Mouse (Mus musculus): ENCODE results near the gene Carmil3. TPM values are rescaled to one million over a fixed set of nuclear protein-coding genes. Genes with fewer than 3 reads are reported as not detected.
A peak's percentile ranks its signal among the peaks of the same experiment; 100 is the strongest.

Carmil3 gene
- total RNA-seq, 2 experiments from 2014 or later: 48.6 to 55.8 TPM

- intact Hi-C loops (cut with DNase I): loop anchor here (1.0 to 2.0 kb wide), 3 partner anchors 32 to 60 kb away; no protein-coding TSS in a partner anchor
- no peak for DNase-seq (ENCODE audit: extremely low spot score in 1 of 2, low spot score in 2 of 2)
- TF ChIP-seq CTCF (IDR thresholded peaks at IDR 0.05): no peak
Observed at GRCm38 (mm10) chr14:55496761-55497448, 6.5 kb downstream of the Carmil3 start.

GRCm38 (mm10) chr14:55497449-55497821 lies 7.0 kb downstream of the Carmil3 start:
- Histone ChIP-seq H3K27ac (peak overlapping the region; percentile 24; the same call in 1 of the 2 replicates), H3K4me3 (no peak overlapping the region)
- DNase-seq (ENCODE audit: extremely low spot score in 1 of 2, low spot score in 2 of 2): peak; percentile 81 to 91
- intact Hi-C loops (cut with DNase I): loop anchor here (1.0 to 2.0 kb wide), 3 partner anchors 31 to 60 kb away; no protein-coding TSS in a partner anchor
- peak; percentile 95 for TF ChIP-seq CTCF (IDR thresholded peaks at IDR 0.05)

More at GRCm38 (mm10) chr14:55496761-55497448, 6.5 kb downstream of the Carmil3 start:
- no peak overlapping the region for H3K27ac ChIP-seq
- H3K4me3 ChIP-seq: no peak overlapping the region

- TF ChIP-seq CTCF (IDR thresholded peaks at IDR 0.05): no peak
- intact Hi-C loops (cut with DNase I): loop anchor here (2.0 kb wide), 1 partner anchor 15 kb away; no protein-coding TSS in a partner anchor
- Histone ChIP-seq H3K27ac (no peak overlapping the region), H3K4me3 (no peak overlapping the region)
- no peak for DNase-seq (ENCODE audit: extremely low spot score in 1 of 2, low spot score in 2 of 2)
Observed at GRCm38 (mm10) chr14:55505612-55506011, 15.2 kb downstream of the Carmil3 start.

- no peak overlapping the region for H3K27ac ChIP-seq
- no peak for DNase-seq (ENCODE audit: extremely low spot score in 1 of 2, low spot score in 2 of 2)
- no peak for TF ChIP-seq CTCF (IDR thresholded peaks at IDR 0.05)
- no peak overlapping the region for H3K4me3 ChIP-seq
- intact Hi-C loops (cut with DNase I): loop anchor here (2.0 kb wide), 1 partner anchor 13 kb away; no protein-coding TSS in a partner anchor
Observed at GRCm38 (mm10) chr14:55507801-55508200, 17.4 kb downstream of the Carmil3 start.

- H3K27ac ChIP-seq: no peak overlapping the region
- no peak for DNase-seq (ENCODE audit: extremely low spot score in 1 of 2, low spot score in 2 of 2)
- no peak overlapping the region for H3K4me3 ChIP-seq
- intact Hi-C loops (cut with DNase I): no loop called here
- TF ChIP-seq CTCF (IDR thresholded peaks at IDR 0.05): no peak
Observed at GRCm38 (mm10) chr14:55509540-55509939, 19.1 kb downstream of the Carmil3 start.

- intact Hi-C loops (cut with DNase I): loop anchor here (1.0 kb wide), 1 partner anchor 9 kb away; no protein-coding TSS in a partner anchor
- H3K27ac ChIP-seq: peak within 1 kb of the TSS; percentile 92
- H3K4me3 ChIP-seq: peak within 1 kb of the TSS; percentile 60
- DNase-seq (ENCODE audit: extremely low spot score in 1 of 2, low spot score in 2 of 2): peak; percentile 56 to 68
- no peak for TF ChIP-seq CTCF (IDR thresholded peaks at IDR 0.05)
Observed at GRCm38 (mm10) chr14:55510125-55510731, 19.8 kb downstream of the Carmil3 start, which contains the start of gene Cpne6. Gene Cpne6, plus strand, starts transcription at chr14:55510445.

GRCm38 (mm10) chr14:55511037-55511436 lies 20.6 kb downstream of the Carmil3 start:
- TF ChIP-seq CTCF (IDR thresholded peaks at IDR 0.05): no peak
- Histone ChIP-seq H3K27ac (peak overlapping the region; percentile 92), H3K4me3 (peak overlapping the region; percentile 60)
- peak; percentile 65 to 72 for DNase-seq (ENCODE audit: extremely low spot score in 1 of 2, low spot score in 2 of 2)
- intact Hi-C loops (cut with DNase I): no loop called here

GRCm38 (mm10) chr14:55513927-55514326 lies 23.5 kb downstream of the Carmil3 start:
- TF ChIP-seq CTCF (IDR thresholded peaks at IDR 0.05): no peak
- intact Hi-C loops (cut with DNase I): no loop called here
- H3K4me3 ChIP-seq: no peak overlapping the region
- no peak overlapping the region for H3K27ac ChIP-seq
- DNase-seq (ENCODE audit: extremely low spot score in 1 of 2, low spot score in 2 of 2): no peak

- intact Hi-C loops (cut with DNase I): no loop called here
- Histone ChIP-seq H3K4me3 (no peak overlapping the region), H3K27ac (no peak overlapping the region)
- DNase-seq (ENCODE audit: extremely low spot score in 1 of 2, low spot score in 2 of 2): no peak
- TF ChIP-seq CTCF (IDR thresholded peaks at IDR 0.05): no peak
Observed at GRCm38 (mm10) chr14:55515846-55516245, 25.4 kb downstream of the Carmil3 start.

- Histone ChIP-seq H3K4me3 (no peak overlapping the region), H3K27ac (peak overlapping the region; percentile 79)
- peak; percentile 57 to 74 for DNase-seq (ENCODE audit: extremely low spot score in 1 of 2, low spot score in 2 of 2)
- intact Hi-C loops (cut with DNase I): loop anchor here (1.0 kb wide), 1 partner anchor 9 kb away; the partner anchor contains the start of gene Cpne6
- TF ChIP-seq CTCF (IDR thresholded peaks at IDR 0.05): no peak
Observed at GRCm38 (mm10) chr14:55518897-55519296, 28.4 kb downstream of the Carmil3 start.

- DNase-seq (ENCODE audit: extremely low spot score in 1 of 2, low spot score in 2 of 2): no peak
- Histone ChIP-seq H3K4me3 (no peak overlapping the region), H3K27ac (peak overlapping the region; percentile 79)
- no peak; the same call in 1 of the 2 replicates for TF ChIP-seq CTCF (IDR thresholded peaks at IDR 0.05)
- intact Hi-C loops (cut with DNase I): loop anchor here (1.0 to 2.0 kb wide), 2 partner anchors 9 to 13 kb away; partner anchors contain the start of gene Cpne6
Observed at GRCm38 (mm10) chr14:55519604-55520003, 29.2 kb downstream of the Carmil3 start.
